Mouse (Mus musculus): ENCODE results near the gene Akap3. TPM values are rescaled to one million over a fixed set of nuclear protein-coding genes. Genes with fewer than 3 reads are reported as not detected.

Akap3 gene
- polyA plus RNA-seq, 1 experiment, result 426 TPM

GRCm38 (mm10) chr6:126914928-126915327, 62.0 kb downstream of the Akap3 start:
- TF ChIP-seq CTCF (IDR thresholded peaks at IDR 0.05; ENCODE audit: control insufficient read depth, insufficient read depth, insufficient replicate concordance, low read depth, low read length) (no peak), POLR2A (IDR thresholded peaks at IDR 0.05; ENCODE audit: control insufficient read depth, low read depth, low read length) (no peak)
- Histone ChIP-seq H3K4me3 (ENCODE audit: control insufficient read depth, low read depth, low read length) (no peak overlapping the region), H3K27ac (ENCODE audit: control insufficient read depth, insufficient read depth, low read depth, low read length) (no peak overlapping the region), H3K4me1 (ENCODE audit: control insufficient read depth, insufficient read depth, low read length) (no peaks in the 10 kb centered on the region), H3K36me3 (ENCODE audit: control insufficient read depth, insufficient read depth, low read length) (no peaks in the 10 kb centered on the region), H3K27me3 (ENCODE audit: control insufficient read depth, insufficient read depth, low read length) (no peaks in the 10 kb centered on the region)

- peak; percentile 49; the same call in 1 of the 2 replicates for TF ChIP-seq POLR2A (IDR thresholded peaks at IDR 0.05; ENCODE audit: control insufficient read depth, low read depth, low read length)
- TF ChIP-seq CTCF (IDR thresholded peaks at IDR 0.05; ENCODE audit: control insufficient read depth, insufficient read depth, insufficient replicate concordance, low read depth, low read length), result no peak
- Histone ChIP-seq H3K4me3 (ENCODE audit: control insufficient read depth, low read depth, low read length) (peak within 1 kb of the TSS; percentile 84), H3K27ac (ENCODE audit: control insufficient read depth, insufficient read depth, low read depth, low read length) (peak within 1 kb of the TSS; percentile 69), H3K27me3 (ENCODE audit: control insufficient read depth, insufficient read depth, low read length) (no peaks in the 10 kb centered on the region), H3K36me3 (ENCODE audit: control insufficient read depth, insufficient read depth, low read length) (peaks cover 5% of the 10 kb centered on the region), H3K4me1 (ENCODE audit: control insufficient read depth, insufficient read depth, low read length) (peaks cover 3% of the 10 kb centered on the region; the same call in 1 of the 2 replicates)
These were observed 68.4 kb downstream of the Akap3 start, which contains the start of gene Dyrk4 for GRCm38 (mm10) chr6:126921111-126921881. TSS of gene Dyrk4 (minus strand) at chr6:126921839.

Other genes with a start within 250 kb of the Akap3 start
- 0.19 and 0.22 TPM in 2 replicates for gene Kcna1, start 206.7 kb upstream of the Akap3 start, polyA plus RNA-seq (2012; rRNA removed)
- 0.25 and 0.31 TPM in 2 replicates for gene Kcna6, start 112.4 kb upstream of the Akap3 start, polyA plus RNA-seq (2012; rRNA removed)
- 104 and 110 TPM in 2 replicates for gene Ndufa9, start 4.0 kb upstream of the Akap3 start, polyA plus RNA-seq (2012; rRNA removed)
- 16.8 and 19.7 TPM in 2 replicates for gene Dyrk4, start 68.7 kb downstream of the Akap3 start, polyA plus RNA-seq (2012; rRNA removed)
- 15.9 and 16.0 TPM in 2 replicates for gene Rad51ap1, start 86.5 kb downstream of the Akap3 start, polyA plus RNA-seq (2012; rRNA removed)
- gene D6Wsu163e, start 86.9 kb downstream of the Akap3 start, polyA plus RNA-seq (2012; rRNA removed), result 1.8 and 3.4 TPM in 2 replicates
- gene Fgf6, start 162.5 kb downstream of the Akap3 start, polyA plus RNA-seq (2012; rRNA removed), result 0.04 and 0.06 TPM in 2 replicates
- 0.11 TPM in 1 of 2 replicates, not detected in the other for gene Fgf23, start 219.8 kb downstream of the Akap3 start, polyA plus RNA-seq (2012; rRNA removed)

Data from testis, adult 2 months (tissue).